Mouse (Mus musculus) C2C12 (cell line): ENCODE data around the gene Maneal. TPM values are rescaled to one million over a fixed set of nuclear protein-coding genes. Genes with fewer than 3 reads are reported as not detected.

Source experiments
- H3K27me3 ChIP-seq: one replicate; pipeline ENCODE4 v1.6.1; 2011; ENCODE audit not compliant: control insufficient read depth, insufficient read depth, insufficient read length
- H3K36me3 ChIP-seq: one replicate; pipeline ENCODE4 v1.6.1; 2011; ENCODE audit not compliant: control insufficient read depth, insufficient read depth
- H3K4me3 ChIP-seq: one replicate; pipeline ENCODE4 v1.5.1; 2011; ENCODE audit warnings: mild to moderate bottlenecking, control low read depth; ENCODE audit not compliant: poor library complexity, insufficient read depth, severe bottlenecking
- H3K79me2 ChIP-seq: one replicate; pipeline ENCODE4 v1.6.1; 2011; ENCODE audit not compliant: control insufficient read depth, insufficient read depth
- H3K79me3 ChIP-seq: one replicate; pipeline ENCODE4 v1.6.1; 2011; ENCODE audit warnings: low read depth, control low read depth
- H3ac ChIP-seq: one replicate; pipeline ENCODE3; 2011; ENCODE audit warnings: low read depth; ENCODE audit not compliant: control insufficient read depth, insufficient read length
- CEBPB ChIP-seq: IDR thresholded peaks from one replicate; pipeline ENCODE4 v1.6.1; 2011; ENCODE audit warnings: low read depth, mild to moderate bottlenecking, control low read depth, moderate library complexity
- CTCF ChIP-seq: IDR thresholded peaks from one replicate; pipeline ENCODE4 v1.5.1; 2011; ENCODE audit not compliant: control insufficient read depth, insufficient read depth, insufficient read length
- FOSL1 ChIP-seq: IDR thresholded peaks from one replicate; pipeline ENCODE4 v1.8.0; 2011; ENCODE audit warnings: mild to moderate bottlenecking, low read length; ENCODE audit not compliant: poor library complexity, insufficient read depth, severe bottlenecking
- MAX ChIP-seq: IDR thresholded peaks from one replicate; pipeline ENCODE4 v1.6.1; 2011; ENCODE audit warnings: mild to moderate bottlenecking, control low read depth
- MYOD1 ChIP-seq: IDR thresholded peaks from one replicate; pipeline ENCODE4 v1.6.1; 2011; ENCODE audit warnings: low read depth; ENCODE audit not compliant: control insufficient read depth, insufficient read length
- MYOG ChIP-seq: IDR thresholded peaks from one replicate; pipeline ENCODE4 v1.6.1; 2011; ENCODE audit not compliant: control insufficient read depth, insufficient read length; ENCODE audit errors: extremely low read depth
- USF1 ChIP-seq: IDR thresholded peaks from one replicate; pipeline ENCODE4 v1.6.1; 2011; ENCODE audit warnings: low read depth, mild to moderate bottlenecking, control low read depth, moderate library complexity
- polyA plus RNA-seq: library from polyadenylated mRNA; unstranded; fragments of >200 nt; fragmentation: generic; extraction: Trizol; gene quantifications from one replicate; pipeline ENCODE4 v1.2.1, GENCODE M21; 2012; ENCODE audit warnings: missing spikeins

Maneal gene
- polyA plus RNA-seq, 1 experiment = 0.04 TPM

DNA sequence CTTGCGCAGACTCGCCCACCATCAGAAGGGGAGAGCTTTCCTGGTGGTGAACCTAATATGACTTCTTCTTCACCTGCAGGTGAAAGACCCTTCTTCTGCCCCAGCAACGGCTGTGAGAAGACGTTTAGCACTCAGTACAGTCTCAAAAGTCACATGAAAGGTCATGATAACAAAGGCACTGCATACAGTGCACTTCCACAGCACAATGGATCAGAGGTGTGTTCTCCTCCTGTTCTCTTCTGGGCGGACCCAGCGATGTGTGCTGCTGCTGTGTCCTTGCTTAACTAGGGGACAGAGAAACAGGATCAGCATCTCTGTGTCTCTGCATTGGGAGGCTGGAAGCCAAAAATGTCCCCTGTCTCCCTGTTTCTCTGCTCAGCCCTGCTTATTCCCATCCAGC, 37.0 kb downstream of the Maneal start:
- H3ac ChIP-seq = no peak overlapping the region
- no peak for TF ChIP-seq MYOG
- TF ChIP-seq MYOD1 = no peak
- no peaks in the 10 kb centered on the region for H3K27me3 ChIP-seq
- H3K4me3 ChIP-seq = no peak overlapping the region
- H3K36me3 ChIP-seq = peaks cover 18% of the 10 kb centered on the region
- H3K79me2 ChIP-seq = peaks cover 4% of the 10 kb centered on the region
- H3K79me3 ChIP-seq = no peaks in the 10 kb centered on the region

- H3K79me2 ChIP-seq = peaks cover 61% of the 10 kb centered on the region
- H3K36me3 ChIP-seq = peaks cover 21% of the 10 kb centered on the region
- H3K4me3 ChIP-seq = no peak overlapping the region
- no peak overlapping the region for H3ac ChIP-seq
- H3K79me3 ChIP-seq = peaks cover 20% of the 10 kb centered on the region
- TF ChIP-seq CTCF (no peak), MAX (no peak), MYOG (no peak), MYOD1 (no peak), USF1 (no peak), CEBPB (no peak), FOSL1 (no peak)
- no peaks in the 10 kb centered on the region for H3K27me3 ChIP-seq
These were observed 43.1 kb downstream of the Maneal start for GRCm38 (mm10) chr4:124818832-124819231.

- Histone ChIP-seq H3K27me3 (no peaks in the 10 kb centered on the region), H3K36me3 (peaks cover 18% of the 10 kb centered on the region), H3K79me3 (peaks cover 23% of the 10 kb centered on the region), H3K79me2 (peaks cover 72% of the 10 kb centered on the region), H3ac (no peak overlapping the region), H3K4me3 (no peak overlapping the region)
- TF ChIP-seq CTCF (no peak), MAX (no peak)
These were observed 44.2 kb downstream of the Maneal start for GRCm38 (mm10) chr4:124817803-124818202.

GRCm38 (mm10) chr4:124815901-124816300, 46.1 kb downstream of the Maneal start:
- no peak for TF ChIP-seq USF1
- no peak for TF ChIP-seq CTCF
- TF ChIP-seq CEBPB = no peak
- TF ChIP-seq MYOG = no peak
- TF ChIP-seq MYOD1 = no peak
- no peak for TF ChIP-seq FOSL1
- TF ChIP-seq MAX = no peak
- Histone ChIP-seq H3ac (no peak overlapping the region), H3K27me3 (no peaks in the 10 kb centered on the region), H3K79me2 (peaks cover 91% of the 10 kb centered on the region), H3K4me3 (no peak overlapping the region), H3K36me3 (peaks cover 24% of the 10 kb centered on the region), H3K79me3 (peaks cover 34% of the 10 kb centered on the region)

GRCm38 (mm10) chr4:124811347-124811975, 50.5 kb downstream of the Maneal start:
- no peak for TF ChIP-seq FOSL1
- TF ChIP-seq USF1 = no peak
- no peak for TF ChIP-seq MAX
- TF ChIP-seq CTCF = no peak
- no peak for TF ChIP-seq CEBPB
- no peak for TF ChIP-seq MYOD1
- Histone ChIP-seq H3ac (no peak overlapping the region), H3K36me3 (peaks cover 29% of the 10 kb centered on the region), H3K27me3 (no peaks in the 10 kb centered on the region), H3K4me3 (no peak overlapping the region), H3K79me3 (peaks cover 48% of the 10 kb centered on the region), H3K79me2 (peaks cover 99% of the 10 kb centered on the region)

DNA sequence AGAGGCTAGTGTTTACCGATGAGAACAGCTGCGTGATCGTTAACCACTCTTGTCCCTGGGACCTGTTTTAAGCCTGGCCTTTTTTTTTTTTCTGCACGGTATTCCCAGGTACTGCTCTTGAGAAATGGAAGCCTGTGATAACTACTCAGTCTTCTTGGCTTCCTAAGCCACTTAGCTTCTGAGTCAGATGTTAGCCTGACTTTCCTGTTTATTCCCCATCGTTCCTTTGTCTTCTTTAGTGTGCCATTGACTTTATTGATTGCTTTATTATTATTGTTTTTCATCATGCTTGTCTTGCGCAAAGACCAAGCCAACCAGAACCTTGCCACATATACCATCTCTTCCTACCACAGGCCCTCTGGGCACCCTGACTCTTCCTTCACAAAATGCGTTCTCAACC, 51.9 kb downstream of the Maneal start:
- Histone ChIP-seq H3K4me3 (no peak overlapping the region), H3K79me3 (peaks cover 48% of the 10 kb centered on the region), H3K36me3 (peaks cover 36% of the 10 kb centered on the region), H3K79me2 (peaks cover 99% of the 10 kb centered on the region), H3ac (no peak overlapping the region), H3K27me3 (no peaks in the 10 kb centered on the region)
- TF ChIP-seq MAX (no peak), MYOD1 (no peak), CEBPB (no peak), MYOG (no peak), CTCF (no peak), USF1 (no peak), FOSL1 (no peak)
